Mouse (Mus musculus) midbrain, embryonic 16.5 days (tissue): Measurements from ENCODE around the gene Cyp4a12b. TPM values are rescaled to one million over a fixed set of nuclear protein-coding genes. Genes with fewer than 3 reads are reported as not detected.
"Not testable (repeated sequence)": the region's sequence is repeated elsewhere in the genome, so short reads cannot be mapped to it uniquely, and the experiment has no call there.

Experiments used
- ATAC-seq: fragments of 200-750 bp; cut with Nextera tagmentation; 2 replicates; pipeline ENCODE4 v1.8.0; 2017; ENCODE audit warnings: moderate TSS enrichment
- H3K27ac ChIP-seq: fragments of 300-500 bp; sonication (generic); 2 replicates; pipeline ENCODE4 v1.5.1; 2014; ENCODE audit warnings: mild to moderate bottlenecking, low read length, mixed read lengths
- H3K27me3 ChIP-seq: fragments of 300-500 bp; sonication (generic); 2 replicates; pipeline ENCODE4 v1.6.1; 2014; ENCODE audit warnings: low read depth, low read length, mixed read lengths; ENCODE audit not compliant: control insufficient read depth, insufficient read depth
- H3K36me3 ChIP-seq: fragments of 300-500 bp; sonication (generic); 2 replicates; pipeline ENCODE4 v1.6.1; 2014; ENCODE audit warnings: mild to moderate bottlenecking, low read length, moderate library complexity, mixed read lengths; ENCODE audit not compliant: control insufficient read depth, insufficient read depth
- H3K4me1 ChIP-seq: fragments of 300-500 bp; sonication (generic); 2 replicates; pipeline ENCODE4 v1.6.1; 2014; ENCODE audit warnings: mild to moderate bottlenecking, low read length, mixed read lengths; ENCODE audit not compliant: control insufficient read depth, insufficient read depth
- H3K4me2 ChIP-seq: fragments of 300-500 bp; sonication (generic); 2 replicates; pipeline ENCODE4 v1.6.1; 2014; ENCODE audit warnings: mild to moderate bottlenecking, low read length, mixed read lengths
- H3K4me3 ChIP-seq: fragments of 300-500 bp; sonication (generic); 2 replicates; pipeline ENCODE4 v1.5.1; 2014; ENCODE audit warnings: low read depth, mild to moderate bottlenecking, low read length, moderate library complexity, mixed read lengths
- H3K9ac ChIP-seq: fragments of 300-500 bp; sonication (generic); 2 replicates; pipeline ENCODE4 v1.6.1; 2014; ENCODE audit warnings: low read depth, low read length, mixed read lengths
- H3K9me3 ChIP-seq: fragments of 300-500 bp; sonication (generic); replicated peaks from 2 replicates; pipeline ENCODE4 v1.6.1; 2014; ENCODE audit warnings: mild to moderate bottlenecking, low read length, mixed read lengths; ENCODE audit not compliant: control insufficient read depth, poor library complexity, severe bottlenecking
- WGBS: fragments of 180-500 bp; shearing (Covaris S2); extraction: QIAGEN DNeasy Blood & Tissue Kit; methylation state at CpG from one replicate; pipeline ENCODE4 v1.1.7; 2014; 5-methylcytosine and 5-hydroxymethylcytosine counted together
- polyA plus RNA-seq: library from polyadenylated mRNA; unstranded; fragments of >200 nt; fragmentation: Nextera tagmentation; extraction: Ambion mirVana; gene quantifications from 2 replicates; pipeline ENCODE4 v1.2.1, GENCODE M21; 2015

The Cyp4a12b gene
- polyA plus RNA-seq = not detected in 2 replicates

GRCm38 (mm10) chr4:115411324-115411723, at the start of gene Cyp4a12b:
Cyp4a12b (plus strand) TSS chr4:115411624.
- H3K9ac ChIP-seq, H3K4me3 ChIP-seq, H3K27me3 ChIP-seq, H3K4me1 ChIP-seq, H3K27ac ChIP-seq, ATAC-seq, H3K9me3 ChIP-seq, H3K4me2 ChIP-seq, H3K36me3 ChIP-seq: not testable (repeated sequence)

GRCm38 (mm10) chr4:115365624-115366023, 45.8 kb upstream of the Cyp4a12b start:
- H3K4me2 ChIP-seq, H3K4me3 ChIP-seq, H3K4me1 ChIP-seq, H3K27ac ChIP-seq, H3K9ac ChIP-seq, H3K36me3 ChIP-seq, H3K9me3 ChIP-seq, ATAC-seq, H3K27me3 ChIP-seq: not testable (repeated sequence)
- 85% methylated on average over 3 of the region's 3 CpGs for WGBS

- not testable (repeated sequence) for ATAC-seq, H3K27ac ChIP-seq, H3K36me3 ChIP-seq, H3K4me3 ChIP-seq, H3K9ac ChIP-seq, H3K9me3 ChIP-seq, H3K4me2 ChIP-seq, H3K4me1 ChIP-seq, H3K27me3 ChIP-seq
These were observed 43.4 kb upstream of the Cyp4a12b start for GRCm38 (mm10) chr4:115368067-115368466.

GRCm38 (mm10) chr4:115396256-115396655, 15.2 kb upstream of the Cyp4a12b start:
- not testable (repeated sequence) for H3K9me3 ChIP-seq, ATAC-seq, H3K27ac ChIP-seq, H3K9ac ChIP-seq, H3K27me3 ChIP-seq, H3K4me1 ChIP-seq, H3K4me2 ChIP-seq, H3K4me3 ChIP-seq, H3K36me3 ChIP-seq
- WGBS = 88% methylated on average over 2 of the region's 2 CpGs

GRCm38 (mm10) chr4:115396950-115397349, 14.5 kb upstream of the Cyp4a12b start:
- H3K27ac ChIP-seq, ATAC-seq, H3K9ac ChIP-seq, H3K36me3 ChIP-seq, H3K4me2 ChIP-seq, H3K4me3 ChIP-seq, H3K9me3 ChIP-seq, H3K4me1 ChIP-seq, H3K27me3 ChIP-seq: not testable (repeated sequence)

- no peak overlapping the region for H3K27ac ChIP-seq
- no peak overlapping the region for H3K9ac ChIP-seq
- H3K9me3 ChIP-seq = no peaks in the 10 kb centered on the region
- no peak overlapping the region for H3K4me3 ChIP-seq
- H3K36me3 ChIP-seq = no peaks in the 10 kb centered on the region
- 68% methylated on average over 3 of the region's 3 CpGs for WGBS
- H3K27me3 ChIP-seq = no peaks in the 10 kb centered on the region
- no peaks in the 10 kb centered on the region for H3K4me1 ChIP-seq
- H3K4me2 ChIP-seq = no peak overlapping the region
- ATAC-seq = no peak
These were observed 39.2 kb downstream of the Cyp4a12b start for GRCm38 (mm10) chr4:115450577-115451137.

- Histone ChIP-seq H3K27ac (no peak within 1 kb of the TSS), H3K36me3 (no peaks in the 10 kb centered on the region), H3K4me1 (no peaks in the 10 kb centered on the region), H3K9ac (no peak within 1 kb of the TSS), H3K27me3 (no peaks in the 10 kb centered on the region), H3K4me2 (no peak within 1 kb of the TSS), H3K9me3 (no peaks in the 10 kb centered on the region), H3K4me3 (no peak within 1 kb of the TSS)
- no peak for ATAC-seq
- WGBS = 90% methylated on average over 3 of the region's 3 CpGs
These were observed 40.9 kb downstream of the Cyp4a12b start, which contains the start of gene Cyp4a30b for GRCm38 (mm10) chr4:115452304-115452703. Cyp4a30b (plus strand) TSS chr4:115452604.

- not testable (repeated sequence) for H3K9ac ChIP-seq, H3K4me3 ChIP-seq, H3K27ac ChIP-seq, H3K27me3 ChIP-seq, H3K4me1 ChIP-seq, H3K4me2 ChIP-seq, H3K9me3 ChIP-seq, H3K36me3 ChIP-seq, ATAC-seq
- WGBS = 84% methylated on average over 3 of the region's 3 CpGs
These were observed 62.2 kb downstream of the Cyp4a12b start for GRCm38 (mm10) chr4:115473585-115473984.

- not testable (repeated sequence) for ATAC-seq
These were observed 64.6 kb downstream of the Cyp4a12b start for GRCm38 (mm10) chr4:115476051-115476450.

More at GRCm38 (mm10) chr4:115476051-115476450, 64.6 kb downstream of the Cyp4a12b start:
- H3K4me1 ChIP-seq, H3K27me3 ChIP-seq, H3K36me3 ChIP-seq, H3K4me3 ChIP-seq, H3K9ac ChIP-seq, H3K9me3 ChIP-seq, H3K27ac ChIP-seq, H3K4me2 ChIP-seq: not testable (repeated sequence)
